Mouse (Mus musculus) E14TG2a.4 (cell line): ENCODE results near the gene Gm44579.

Experiments used
- CTCF ChIP-seq: conservative IDR thresholded peaks from 2 replicates; pipeline ENCODE4 v1.5.1; 2014; ENCODE audit warnings: low read length
- POU5F1 ChIP-seq: IDR thresholded peaks from 2 replicates; pipeline ENCODE4 v1.6.1; 2014; ENCODE audit warnings: low read length, borderline replicate concordance

GRCm38 (mm10) chr15:98225610-98226009 lies 4.8 kb upstream of the Gm44579 start:
- TF ChIP-seq CTCF (no peak), POU5F1 (no peak)
